Mouse (Mus musculus): ENCODE data around the gene Pfn1.
A peak's percentile ranks its signal among the peaks of the same experiment; 100 is the strongest.

Gene Pfn1

GRCm38 (mm10) chr11:70637764-70638163 is 16.7 kb downstream of the Pfn1 start:
- no peak for DNase-seq (ENCODE audit: low spot score)

DNA sequence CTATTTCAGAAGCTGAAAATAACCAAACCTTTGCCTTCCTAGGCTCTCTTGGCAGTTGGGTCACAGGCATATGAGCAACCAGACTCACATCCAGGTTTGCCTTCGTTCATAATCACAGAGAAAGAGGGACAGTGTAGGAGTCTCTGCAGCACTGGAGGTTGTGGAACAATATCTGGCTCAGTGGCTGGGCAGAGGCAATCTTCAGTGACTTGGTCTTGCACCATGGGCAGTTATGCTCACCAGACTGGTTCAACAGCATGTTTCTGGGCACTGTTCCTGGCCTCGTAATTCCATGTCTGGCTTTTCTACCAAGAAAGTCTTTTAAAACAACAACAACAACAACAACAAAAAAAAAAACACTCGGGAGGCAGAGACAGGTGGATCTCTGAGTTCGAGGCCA is 18.8 kb downstream of the Pfn1 start:
- DNase-seq (ENCODE audit: low spot score) = peak; percentile 60

- no peak for DNase-seq (ENCODE audit: low spot score)
These were observed 24.3 kb downstream of the Pfn1 start for GRCm38 (mm10) chr11:70630129-70630528.

DNA sequence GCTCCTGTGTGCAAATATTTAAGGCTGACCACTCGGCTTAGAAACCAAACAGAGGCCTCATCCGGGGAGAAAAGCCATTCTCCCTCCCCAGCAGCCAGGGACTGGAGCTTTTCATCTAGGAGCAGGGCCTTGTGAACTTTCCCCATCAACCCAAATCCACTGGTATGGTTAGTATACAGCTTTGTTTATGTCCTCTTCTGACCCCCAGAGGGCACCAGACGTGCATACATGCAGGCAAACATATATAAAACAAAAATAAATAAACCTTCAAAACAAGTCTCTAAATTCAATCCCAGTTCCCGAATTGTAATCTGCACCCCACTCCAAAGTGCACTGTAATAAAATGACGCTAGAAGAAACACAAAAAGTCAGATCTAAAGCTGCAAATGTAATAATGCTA is 24.9 kb downstream of the Pfn1 start:
- no peak for DNase-seq (ENCODE audit: low spot score)

DNA sequence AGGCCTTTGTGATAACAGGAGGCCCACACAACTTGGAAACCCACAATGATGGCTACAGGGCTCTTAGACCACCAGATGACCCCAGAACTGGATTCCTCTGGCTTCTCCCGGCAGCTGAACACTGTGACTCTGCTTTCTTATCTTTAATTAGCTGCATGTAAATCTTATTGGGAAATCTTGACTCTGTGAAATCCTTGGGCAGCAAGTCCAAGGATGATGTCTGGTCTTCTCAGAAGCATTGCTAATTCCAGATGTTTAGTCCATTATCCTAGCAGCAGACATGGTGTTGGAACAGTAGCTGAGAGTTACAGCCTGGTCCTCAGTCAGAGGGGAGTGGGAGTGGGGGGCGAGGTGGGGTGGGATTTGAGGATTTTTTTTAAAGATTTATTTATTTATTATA is 26.0 kb downstream of the Pfn1 start:
- no peak for DNase-seq (ENCODE audit: low spot score)

- no peak for DNase-seq (ENCODE audit: low spot score)
These were observed 27.6 kb downstream of the Pfn1 start for GRCm38 (mm10) chr11:70626877-70627276.

DNA sequence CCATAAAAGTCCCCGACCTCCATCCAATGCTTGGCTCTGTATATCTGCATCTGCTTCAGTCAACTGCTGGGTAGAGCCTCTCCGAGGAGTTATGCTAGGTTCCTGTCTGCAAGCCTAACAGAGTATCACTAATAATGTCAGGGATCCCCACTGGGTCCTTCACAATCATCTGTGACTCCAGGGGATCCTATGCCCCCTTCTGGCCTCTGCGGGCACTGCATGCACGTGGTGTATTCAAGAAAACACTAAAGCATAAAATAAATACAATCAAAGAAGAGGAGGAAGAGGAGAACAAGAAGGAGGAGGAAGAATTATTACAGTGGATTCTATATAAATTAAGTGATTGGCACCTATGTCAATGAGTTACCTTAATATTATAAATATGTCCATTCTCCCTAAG is 29.0 kb downstream of the Pfn1 start:
- peak; percentile 50 for DNase-seq (ENCODE audit: low spot score)

DNA sequence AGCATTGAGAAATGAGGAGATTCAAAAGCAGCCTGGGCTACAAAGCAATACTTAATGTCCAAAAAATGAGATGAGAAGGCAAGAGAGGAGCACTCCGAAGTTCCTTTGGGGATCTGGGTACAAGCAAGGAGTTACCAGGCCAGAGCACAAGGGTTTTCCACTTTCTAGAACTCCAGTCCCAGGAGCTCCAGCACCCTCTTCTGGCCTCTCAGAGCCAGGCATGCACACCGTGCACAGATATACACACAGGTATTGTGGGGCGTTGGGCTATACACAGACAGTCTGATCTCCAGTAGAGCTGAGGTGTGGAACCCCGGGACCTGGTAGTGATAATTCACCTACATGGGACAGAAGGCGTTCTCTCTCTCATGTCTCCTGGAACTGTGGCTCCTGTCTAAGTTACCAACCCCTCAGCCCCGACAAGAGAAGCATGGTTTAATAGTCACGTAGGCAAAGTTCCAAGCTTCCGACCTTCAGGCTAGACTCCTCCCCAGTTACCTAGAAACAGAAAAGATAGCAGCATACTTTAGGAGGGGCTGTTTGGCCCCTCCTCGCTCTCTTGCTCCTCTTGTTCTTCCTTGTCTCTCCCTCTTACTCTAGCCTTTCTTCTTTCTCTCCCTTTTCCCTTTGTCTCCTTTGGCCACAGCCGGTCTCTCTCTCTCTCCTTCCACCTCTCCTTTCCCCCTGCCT is 31.2 kb downstream of the Pfn1 start:
- no peak for DNase-seq (ENCODE audit: low spot score)

GRCm38 (mm10) chr11:70621972-70622814 is 32.3 kb downstream of the Pfn1 start:
- no peak for DNase-seq (ENCODE audit: low spot score)

- no peak for DNase-seq (ENCODE audit: low spot score)
These were observed 35.3 kb downstream of the Pfn1 start, which contains the start of gene Chrne for GRCm38 (mm10) chr11:70619101-70619500. Gene Chrne (minus strand): TSS chr11:70619216.

GRCm38 (mm10) chr11:70615516-70616093 is 38.8 kb downstream of the Pfn1 start, which contains the start of gene 4930544D05Rik:
Gene 4930544D05Rik (plus strand): TSS chr11:70615848.
- DNase-seq (ENCODE audit: low spot score) = no peak

- peak; percentile 77 for DNase-seq (ENCODE audit: low spot score)
These were observed 39.4 kb downstream of the Pfn1 start for GRCm38 (mm10) chr11:70615074-70615473.

GRCm38 (mm10) chr11:70612505-70612904 is 41.9 kb downstream of the Pfn1 start:
- no peak for DNase-seq (ENCODE audit: low spot score)

GRCm38 (mm10) chr11:70610752-70611151 is 43.7 kb downstream of the Pfn1 start:
- DNase-seq (ENCODE audit: low spot score) = no peak

GRCm38 (mm10) chr11:70608381-70609066 is 45.9 kb downstream of the Pfn1 start:
- no peak for DNase-seq (ENCODE audit: low spot score)

- DNase-seq (ENCODE audit: low spot score) = no peak
These were observed 46.8 kb downstream of the Pfn1 start for GRCm38 (mm10) chr11:70607611-70608010.

DNA sequence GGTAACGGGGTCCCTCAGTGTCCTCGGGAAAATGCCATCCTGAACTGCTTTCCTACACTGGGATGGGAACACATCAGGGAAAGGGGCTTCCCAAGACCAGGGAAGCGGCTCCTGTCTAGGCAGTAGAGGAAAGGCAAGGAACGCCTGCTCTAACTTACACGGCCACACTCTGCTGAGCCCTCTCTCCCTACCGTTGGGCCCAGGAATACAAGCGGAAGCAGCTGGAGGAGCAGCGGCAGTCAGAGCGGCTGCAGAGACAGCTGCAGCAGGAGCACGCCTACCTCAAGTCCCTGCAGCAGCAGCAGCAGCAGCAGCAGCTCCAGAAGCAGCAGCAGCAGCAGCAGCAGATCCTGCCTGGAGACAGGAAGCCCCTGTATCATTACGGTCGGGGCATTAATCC is 47.7 kb downstream of the Pfn1 start:
- no peak for DNase-seq (ENCODE audit: low spot score)

DNA sequence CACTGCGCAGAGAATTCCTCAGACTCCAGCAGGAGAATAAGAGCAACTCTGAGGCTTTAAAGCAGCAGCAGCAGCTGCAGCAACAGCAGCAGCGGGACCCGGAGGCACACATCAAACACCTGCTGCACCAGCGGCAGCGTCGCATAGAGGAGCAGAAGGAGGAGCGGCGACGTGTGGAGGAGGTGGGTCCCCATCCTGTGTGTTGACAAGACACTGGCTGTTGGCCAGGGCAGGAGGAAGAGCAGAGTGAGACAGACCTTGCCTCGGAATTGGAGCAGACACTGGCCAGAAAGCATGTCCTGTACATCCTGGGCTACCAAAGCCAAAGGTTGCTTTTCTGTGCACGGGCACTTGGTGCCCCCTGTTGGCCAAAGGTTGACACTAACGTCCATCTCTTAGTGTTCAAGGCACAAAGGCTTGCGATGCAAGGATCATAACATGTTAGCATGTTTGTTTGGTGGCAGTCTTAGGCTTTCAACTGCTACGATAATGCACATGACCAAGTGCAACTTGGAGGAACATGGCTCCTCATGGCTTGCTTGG is 49.3 kb downstream of the Pfn1 start:
- peak; percentile 76 for DNase-seq (ENCODE audit: low spot score)
